Mouse (Mus musculus): ENCODE measurements around the gene Pbx4.

- TF ChIP-seq POLR2A (IDR thresholded peaks at IDR 0.05; ENCODE audit: insufficient read length, low read depth) (peak; percentile 11), E2F4 (IDR thresholded peaks at IDR 0.05; ENCODE audit: insufficient read depth) (no peak), MAX (IDR thresholded peaks at IDR 0.05; ENCODE audit: low read depth) (no peak), MYOG (IDR thresholded peaks at IDR 0.05; ENCODE audit: control insufficient read depth in 1 of 3, insufficient read depth in 1 of 3, insufficient read length in 2 of 3, low read depth in 2 of 3) (no peak), POLR2AphosphoS2 (IDR thresholded peaks at IDR 0.05; ENCODE audit: insufficient read length, low read depth) (no peak), TCF12 (IDR thresholded peaks at IDR 0.05; ENCODE audit: insufficient read depth, poor library complexity, severe bottlenecking) (no peak), MYOD1 (IDR thresholded peaks at IDR 0.05; ENCODE audit: control insufficient read depth in 1 of 3, insufficient read length in 2 of 3, low read depth in 2 of 3) (no peak), USF1 (IDR thresholded peaks at IDR 0.05; ENCODE audit: low read depth) (no peak), TCF3 (IDR thresholded peaks at IDR 0.05; ENCODE audit: insufficient read length, low read depth) (no peak), CEBPB (IDR thresholded peaks at IDR 0.05; ENCODE audit: insufficient read depth, poor library complexity, severe bottlenecking) (no peak), SRF (IDR thresholded peaks at IDR 0.05; ENCODE audit: control insufficient read depth, insufficient read length, low read depth) (no peak)
These were observed 70.1 kb downstream of the Pbx4 start, which contains the start of the genes Tssk6, Ndufa13 and Yjefn3 for GRCm38 (mm10) chr8:69902163-69903062.

Data from myocyte (in vitro differentiated cells).